Mouse (Mus musculus) heart, adult 2 months (tissue): ENCODE results near the gene Lenep. TPM values are rescaled to one million over a fixed set of nuclear protein-coding genes. Genes with fewer than 3 reads are reported as not detected.

Experiments
- DNase-seq, 2 experiments: peaks; one replicate each; pipeline ENCODE4 v3.0.0; 2021
- H3K27ac ChIP-seq: fragments of 200-600 bp; 2 replicates; pipeline ENCODE4 v1.8.1; 2022
- H3K27me3 ChIP-seq: fragments of 200-500 bp; 2 replicates; pipeline ENCODE4 v1.6.1; 2012; ENCODE audit warnings: mild to moderate bottlenecking, low read length, inconsistent platforms, mixed read lengths; ENCODE audit not compliant: control insufficient read depth, insufficient read depth
- H3K36me3 ChIP-seq: fragments of 200-500 bp; 2 replicates; pipeline ENCODE4 v1.6.1; 2012; ENCODE audit warnings: low read length, inconsistent platforms; ENCODE audit not compliant: control insufficient read depth, insufficient read depth
- H3K4me1 ChIP-seq: fragments of 200-500 bp; 2 replicates; pipeline ENCODE4 v1.6.1; 2011; ENCODE audit warnings: low read length; ENCODE audit not compliant: control insufficient read depth, insufficient read depth
- H3K4me3 ChIP-seq: fragments of 200-600 bp; 2 replicates; pipeline ENCODE4 v1.8.1; 2022
- H3K79me2 ChIP-seq: fragments of 200-500 bp; replicated peaks from 2 replicates; pipeline ENCODE4 v1.6.1; 2012; ENCODE audit warnings: mild to moderate bottlenecking, inconsistent platforms, low read length, moderate library complexity, mixed read lengths; ENCODE audit not compliant: control insufficient read depth, insufficient read depth
- H3K9ac ChIP-seq: fragments of 200-500 bp; 2 replicates; pipeline ENCODE4 v1.6.1; 2012; ENCODE audit warnings: low read depth, mild to moderate bottlenecking, control low read depth, inconsistent platforms, low read length, mixed read lengths
- CTCF ChIP-seq: fragments of 200-600 bp; IDR thresholded peaks from 2 replicates; pipeline ENCODE4 v1.8.1; 2022; ENCODE audit warnings: antibody characterized with exemption, mild to moderate bottlenecking, moderate library complexity
- EP300 ChIP-seq: fragments of 200-500 bp; IDR thresholded peaks from 2 replicates; pipeline ENCODE4 v1.6.1; 2011; ENCODE audit warnings: low read depth, low read length, control low read depth; ENCODE audit not compliant: insufficient read depth
- POLR2A ChIP-seq: fragments of 200-500 bp; IDR thresholded peaks from 2 replicates; pipeline ENCODE4 v1.6.1; 2011; ENCODE audit warnings: mild to moderate bottlenecking, low read depth, low read length, control low read depth; ENCODE audit not compliant: insufficient read depth
- WGBS: fragments of 180-500 bp; shearing (Covaris S2); methylation state at CpG from one replicate; pipeline ENCODE4 v1.1.7; 2018; 5-methylcytosine and 5-hydroxymethylcytosine counted together
- intact Hi-C: fragments of 180-260 bp; cut with DNase I; formaldehyde crosslinking; loops from one replicate; pipeline ENCODE4 v1.15.1; 2025
- polyA plus RNA-seq: library from polyadenylated mRNA; depleted of rRNA; stranded (reverse); fragments of >200 nt; gene quantifications from 2 replicates; pipeline ENCODE4 v1.2.3, GENCODE M21; 2012
- total RNA-seq, 2 experiments: library from RNA; stranded (reverse); gene quantifications; 2 replicates each; pipeline ENCODE4 v1.2.3; 2021

Gene Lenep
- total and polyA plus RNA-seq, 3 experiments: 2.1 TPM; not detected in 2

DNA sequence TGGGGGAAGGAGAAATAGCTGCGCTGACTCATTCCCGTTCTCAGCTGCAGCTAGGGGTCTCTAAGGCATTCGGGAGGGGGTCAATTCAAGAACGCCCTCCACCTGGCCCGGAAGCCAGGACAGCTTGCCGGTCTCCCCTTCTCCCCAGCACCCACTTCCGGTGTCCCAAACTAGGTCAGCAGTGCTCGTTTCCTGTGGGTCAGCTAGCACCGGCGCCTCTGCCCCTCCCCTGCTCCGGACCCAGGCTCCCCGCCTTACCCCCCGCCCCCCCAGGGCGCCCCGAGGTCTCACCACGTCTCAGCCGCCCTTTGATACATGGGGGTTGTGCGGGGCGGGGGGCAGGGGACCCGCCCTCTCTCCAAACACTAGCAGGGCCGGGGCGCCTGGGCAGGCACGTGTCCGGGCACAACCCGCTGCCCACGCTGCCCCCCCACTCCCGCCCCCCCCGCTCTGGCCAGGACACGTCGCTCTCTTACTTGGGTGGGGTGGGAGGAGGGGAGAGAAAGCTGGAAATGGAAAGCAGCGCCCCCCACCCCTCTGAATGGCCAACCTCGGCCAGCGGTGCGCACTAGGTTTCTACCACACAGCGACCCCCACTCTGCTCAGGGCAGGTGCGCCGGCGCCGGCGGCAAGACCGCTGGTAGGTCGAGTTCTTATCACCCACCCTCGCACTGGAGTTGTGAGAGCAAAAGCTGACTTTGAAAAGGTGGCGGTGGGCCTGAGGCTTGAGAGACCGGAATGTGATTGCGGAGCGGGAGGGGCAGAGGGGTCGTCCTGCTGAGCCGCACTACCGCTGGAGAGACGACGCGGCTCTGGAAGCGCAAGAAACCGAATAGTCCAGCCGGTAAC lies 10.7 kb downstream of the Lenep start:
- peaks cover 13% of the 10 kb centered on the region for H3K4me1 ChIP-seq
- no peak for TF ChIP-seq CTCF
- TF ChIP-seq POLR2A: peak; percentile 53
- 0 out of 2 replicates have a peak, but pooled peaks have one; percentile 26 for TF ChIP-seq EP300
- peak overlapping the region; percentile 78 for H3K4me3 ChIP-seq
- no peaks in the 10 kb centered on the region for H3K27me3 ChIP-seq
- H3K9ac ChIP-seq: peak overlapping the region; percentile 75
- no peaks in the 10 kb centered on the region for H3K36me3 ChIP-seq
- peak overlapping the region; percentile 94 for H3K27ac ChIP-seq
- under 1% methylated on average over 53 of the region's 56 CpGs for WGBS
- intact Hi-C loops: loop anchor here (2.0 kb wide), 1 partner anchor 37 kb away; no protein-coding TSS in a partner anchor
- peak; percentile 81 to 86 for DNase-seq
- no peaks in the 10 kb centered on the region; the same call in 1 of the 2 replicates for H3K79me2 ChIP-seq

DNA sequence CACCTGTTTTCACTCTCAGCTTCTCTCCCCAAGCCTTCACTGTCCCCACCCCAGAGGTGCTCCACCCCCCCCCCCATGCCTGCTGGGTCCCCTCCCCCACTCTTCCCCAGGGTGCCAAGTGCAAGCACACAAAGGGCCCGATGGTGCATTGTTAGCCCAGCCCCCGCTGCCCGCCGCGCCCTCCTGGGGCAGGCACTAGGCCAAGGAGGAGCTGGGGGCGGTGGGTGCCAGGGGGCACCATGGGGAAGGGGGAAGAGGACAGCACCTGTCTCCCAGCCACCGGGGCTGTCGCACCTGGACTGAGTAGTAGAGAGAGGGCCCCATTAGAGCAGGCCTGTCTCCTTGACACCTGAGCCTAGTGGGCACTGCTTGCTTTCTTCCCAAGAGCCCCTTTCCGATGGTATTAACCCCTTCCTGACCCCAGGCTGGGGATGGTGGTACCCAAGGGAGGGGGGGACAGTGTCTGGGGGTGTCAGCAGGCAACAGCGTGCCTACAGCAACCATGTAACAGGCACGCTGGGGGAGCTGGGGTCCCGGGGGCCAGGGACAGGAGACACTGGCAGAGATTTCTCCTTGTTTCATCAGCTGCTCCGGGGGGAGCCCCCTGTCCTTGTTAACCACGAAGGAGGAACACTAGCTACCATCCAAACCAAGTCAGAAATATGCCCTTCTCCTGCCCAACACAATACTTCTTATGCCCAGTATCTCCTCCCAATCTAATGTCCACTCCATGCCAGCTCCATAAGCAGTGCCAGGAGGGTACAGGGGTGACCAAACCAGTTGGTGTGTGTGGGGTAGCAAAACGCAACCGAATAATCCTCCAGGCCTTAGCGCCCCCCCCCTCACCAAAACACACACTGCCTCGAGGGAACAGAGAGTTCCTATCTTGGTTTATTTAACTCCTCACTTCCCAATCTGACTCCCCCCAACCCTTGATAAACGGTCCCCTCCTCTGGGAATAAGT lies 11.6 kb downstream of the Lenep start:
- Histone ChIP-seq H3K4me1 (peaks cover 13% of the 10 kb centered on the region), H3K4me3 (peak overlapping the region; percentile 78), H3K9ac (peak overlapping the region; percentile 75), H3K36me3 (no peaks in the 10 kb centered on the region), H3K27me3 (no peaks in the 10 kb centered on the region), H3K27ac (peak overlapping the region; percentile 94), H3K79me2 (no peaks in the 10 kb centered on the region; the same call in 1 of the 2 replicates)
- 19% methylated on average over 19 of the region's 19 CpGs for WGBS
- no peak for TF ChIP-seq POLR2A
- TF ChIP-seq EP300: no peak
- no peak for TF ChIP-seq CTCF
- intact Hi-C loops: no loop called here
- DNase-seq: peak; percentile 61 to 62

DNA sequence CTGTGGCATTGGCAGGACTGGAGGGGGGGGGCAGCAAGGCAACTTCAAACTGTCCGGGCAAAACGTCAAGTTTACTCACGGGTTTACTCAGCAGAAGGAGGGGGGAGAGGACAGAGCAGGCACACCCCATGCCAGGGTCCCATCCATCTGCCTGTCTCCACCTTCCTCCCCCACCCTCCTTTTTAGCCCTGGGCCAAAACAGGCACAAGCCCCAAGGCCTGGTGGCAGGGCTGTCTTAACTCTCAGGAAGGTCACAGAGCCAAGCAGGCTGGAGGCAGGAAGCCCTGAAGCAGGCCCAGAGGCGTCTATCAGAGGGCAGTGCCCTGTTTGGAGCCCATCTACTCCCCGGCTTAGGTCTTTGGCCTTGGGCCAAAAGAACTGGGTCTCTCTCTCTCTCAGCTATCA lies 12.5 kb downstream of the Lenep start:
- WGBS: 25% methylated on average over 5 of the region's 5 CpGs
- peaks cover 13% of the 10 kb centered on the region for H3K4me1 ChIP-seq
- intact Hi-C loops: no loop called here

DNA sequence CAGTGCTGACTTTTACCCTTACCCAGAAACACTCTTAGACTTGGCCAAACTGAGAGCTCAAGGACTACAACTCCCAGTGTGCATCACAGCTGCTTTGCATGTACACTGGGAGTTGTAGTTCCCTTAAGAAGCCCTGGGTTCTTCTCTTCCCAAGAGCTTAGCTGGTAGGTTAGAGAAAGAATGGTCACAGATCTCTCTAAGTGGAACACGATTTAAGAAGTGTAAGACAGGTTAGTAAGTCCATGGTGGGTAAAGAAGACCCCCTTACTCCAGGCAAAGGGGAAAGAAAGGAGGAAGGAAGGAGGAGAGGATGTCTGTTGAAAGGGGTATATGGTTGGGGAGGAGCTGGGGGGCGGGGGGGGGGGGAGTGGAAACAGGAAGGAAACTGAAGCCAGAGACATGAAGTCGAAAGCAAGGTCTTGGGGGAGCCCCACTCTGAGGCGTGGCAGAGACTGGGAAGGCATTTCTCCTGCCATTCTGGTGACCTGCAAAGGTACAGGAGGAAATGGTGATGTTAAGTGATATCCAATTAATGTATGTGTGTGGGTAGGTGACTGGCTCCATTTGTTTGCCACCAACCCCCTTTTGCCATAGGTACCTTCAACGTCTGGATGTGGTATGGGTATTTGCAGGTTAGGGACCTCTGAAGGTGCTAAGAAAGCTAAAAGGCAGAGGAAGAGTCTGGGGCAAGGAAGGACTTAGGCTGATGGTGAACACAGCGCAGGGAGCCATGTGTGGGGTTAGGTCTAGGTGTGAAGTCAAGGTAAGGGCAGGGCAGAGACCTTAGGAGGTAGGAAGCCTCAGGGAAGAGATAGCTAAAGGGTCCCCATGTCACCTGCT lies 13.5 kb downstream of the Lenep start:
- DNase-seq: peak in 1 of 2 experiments; percentile 46
- TF ChIP-seq EP300: no peak
- no peak for TF ChIP-seq CTCF
- no peak for TF ChIP-seq POLR2A
- H3K79me2 ChIP-seq: no peaks in the 10 kb centered on the region; the same call in 1 of the 2 replicates
- H3K27ac ChIP-seq: peak overlapping the region; percentile 94
- no peaks in the 10 kb centered on the region for H3K27me3 ChIP-seq
- no peak overlapping the region for H3K9ac ChIP-seq
- WGBS: 45% methylated on average over 6 of the region's 6 CpGs
- peaks cover 13% of the 10 kb centered on the region for H3K4me1 ChIP-seq
- H3K4me3 ChIP-seq: no peak overlapping the region
- intact Hi-C loops: no loop called here
- H3K36me3 ChIP-seq: no peaks in the 10 kb centered on the region

More for the DNA sequence above, 12.5 kb downstream of the Lenep start:
- peak overlapping the region; percentile 94 for H3K27ac ChIP-seq
- no peaks in the 10 kb centered on the region for H3K27me3 ChIP-seq
- H3K9ac ChIP-seq: 0 out of 2 replicates have a peak overlapping the region, but pooled peaks have one; percentile 20
- no peaks in the 10 kb centered on the region; the same call in 1 of the 2 replicates for H3K79me2 ChIP-seq
- DNase-seq: peak; percentile 63 to 78
- H3K36me3 ChIP-seq: no peaks in the 10 kb centered on the region
- no peak overlapping the region for H3K4me3 ChIP-seq
- TF ChIP-seq CTCF (no peak), EP300 (peak; percentile 61; the same call in 1 of the 2 replicates), POLR2A (peak; percentile 52; the same call in 1 of the 2 replicates)
